Mouse (Mus musculus) forelimb bud, embryonic 11.5 days (tissue): Measurements from ENCODE around the gene Atf5.

Source experiments
- DNase-seq: peaks from one replicate; pipeline ENCODE4 v3.0.0-alpha.2; 2012; ENCODE audit warnings: low read depth, low spot score

Gene Atf5

GRCm38 (mm10) chr7:44850146-44850545, 33.7 kb upstream of the Atf5 start:
- DNase-seq = peak; percentile 75

DNA sequence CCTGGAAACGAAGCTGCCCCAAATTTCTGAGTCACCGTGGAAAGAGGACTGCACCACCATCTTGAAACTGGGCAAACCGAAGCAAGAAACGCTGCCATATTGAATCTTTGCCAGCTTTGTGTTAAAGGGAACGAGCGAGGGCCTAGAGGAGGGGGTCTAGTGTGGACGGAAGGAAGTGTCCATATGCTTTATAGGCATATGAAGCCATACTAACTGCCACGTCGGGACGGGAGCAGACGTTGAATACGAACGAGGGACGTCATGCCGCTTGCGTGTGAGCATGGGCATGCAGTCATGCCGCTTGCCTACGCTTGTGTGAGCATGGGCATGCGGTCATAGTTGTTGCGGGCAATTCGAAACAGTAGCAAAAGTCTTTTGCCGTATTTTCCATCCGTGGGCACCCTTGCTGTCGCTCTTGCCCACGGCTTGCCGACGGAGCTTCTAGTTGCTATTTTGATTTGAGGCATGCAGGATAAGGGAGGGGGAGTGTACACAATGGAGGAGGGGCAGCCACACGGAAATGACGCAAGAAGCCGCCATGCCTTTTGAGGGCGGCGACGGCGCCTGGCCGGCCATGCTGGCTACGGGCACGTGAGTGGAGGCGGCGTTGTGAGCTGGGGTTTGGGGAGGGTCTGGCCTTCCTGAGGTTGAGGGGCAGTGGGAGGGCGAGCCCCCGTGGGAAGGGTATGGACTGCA, 33.1 kb upstream of the Atf5 start:
- peak; percentile 89 for DNase-seq

GRCm38 (mm10) chr7:44848561-44849415, 32.3 kb upstream of the Atf5 start, which contains the start of the genes Akt1s1 and Tbc1d17:
Gene Akt1s1 (plus strand): TSS chr7:44848991.
Gene Tbc1d17 (minus strand): TSS chr7:44849079.
- peak; percentile 100 for DNase-seq

DNA sequence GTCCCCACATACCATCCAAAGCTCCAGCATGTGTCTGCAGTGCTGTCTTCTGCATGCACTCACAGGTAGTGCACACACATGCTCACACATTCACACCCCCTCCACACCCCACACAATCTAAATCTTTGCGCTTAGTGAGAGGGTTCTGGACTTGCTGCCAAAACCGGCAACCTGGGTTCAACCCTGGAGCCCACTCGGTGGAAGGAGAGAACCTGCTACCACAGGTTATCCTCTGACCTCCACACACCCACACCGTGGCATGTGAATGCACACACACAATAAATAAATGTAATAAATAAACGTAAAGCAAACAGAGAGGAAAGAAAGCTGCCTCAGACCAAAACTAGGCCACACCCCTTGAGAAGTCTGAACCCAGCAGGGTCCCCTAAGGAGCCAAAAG, 31.3 kb upstream of the Atf5 start:
- DNase-seq = no peak

- DNase-seq = no peak
Measured at GRCm38 (mm10) chr7:44846804-44847203, 30.3 kb upstream of the Atf5 start.

DNA sequence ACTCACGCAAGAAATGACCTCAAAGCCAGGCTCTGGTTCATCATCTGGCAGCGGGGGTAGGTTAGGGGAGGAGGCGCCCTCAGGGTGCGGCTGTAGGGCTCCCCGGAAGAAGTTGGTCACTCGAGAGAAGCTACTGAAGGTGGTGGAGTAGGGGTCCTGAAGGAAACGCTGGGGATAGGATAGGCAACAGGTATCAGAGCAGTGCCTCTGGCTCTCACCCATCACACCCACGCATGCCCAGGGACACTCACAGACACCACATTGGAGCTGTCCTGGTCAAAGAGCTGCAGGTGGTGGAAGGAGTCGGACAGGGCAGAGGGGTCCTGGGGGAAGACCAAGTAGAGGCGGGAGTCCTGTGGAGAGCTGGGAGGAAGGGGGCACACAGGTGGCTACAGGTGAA, 28.5 kb upstream of the Atf5 start:
- no peak for DNase-seq

GRCm38 (mm10) chr7:44841825-44842463, 25.5 kb upstream of the Atf5 start:
- DNase-seq = no peak

- no peak for DNase-seq
Measured at GRCm38 (mm10) chr7:44840426-44840825, 24.0 kb upstream of the Atf5 start.

DNA sequence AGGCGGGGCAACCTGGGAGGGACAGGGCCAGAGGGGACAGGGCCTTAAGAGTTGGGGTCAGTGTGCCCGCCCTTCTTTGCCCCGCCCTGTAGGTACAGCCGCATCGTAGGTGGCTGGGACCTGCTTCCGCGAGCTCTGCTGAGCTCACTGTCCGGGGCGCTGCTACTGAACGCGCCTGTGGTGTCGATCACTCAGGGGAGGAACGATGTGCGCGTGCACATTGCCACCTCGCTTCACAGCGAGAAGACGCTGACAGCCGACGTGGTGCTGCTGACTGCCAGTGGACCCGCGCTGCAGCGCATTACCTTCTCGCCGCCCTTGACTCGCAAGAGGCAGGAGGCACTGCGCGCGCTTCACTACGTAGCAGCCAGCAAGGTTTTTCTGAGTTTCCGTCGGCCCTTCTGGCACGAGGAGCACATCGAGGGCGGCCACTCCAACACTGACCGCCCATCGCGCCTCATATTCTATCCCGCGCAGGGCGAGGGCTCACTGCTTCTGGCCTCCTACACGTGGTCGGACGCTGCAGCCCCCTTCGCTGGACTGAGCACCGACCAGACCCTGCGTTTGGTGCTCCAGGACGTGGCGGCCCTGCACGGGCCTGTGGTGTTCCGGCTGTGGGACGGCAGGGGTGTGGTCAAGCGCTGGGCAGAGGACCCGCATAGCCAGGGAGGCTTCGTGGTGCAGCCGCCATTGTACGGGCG, 23.2 kb upstream of the Atf5 start:
- peak; percentile 31 for DNase-seq

DNA sequence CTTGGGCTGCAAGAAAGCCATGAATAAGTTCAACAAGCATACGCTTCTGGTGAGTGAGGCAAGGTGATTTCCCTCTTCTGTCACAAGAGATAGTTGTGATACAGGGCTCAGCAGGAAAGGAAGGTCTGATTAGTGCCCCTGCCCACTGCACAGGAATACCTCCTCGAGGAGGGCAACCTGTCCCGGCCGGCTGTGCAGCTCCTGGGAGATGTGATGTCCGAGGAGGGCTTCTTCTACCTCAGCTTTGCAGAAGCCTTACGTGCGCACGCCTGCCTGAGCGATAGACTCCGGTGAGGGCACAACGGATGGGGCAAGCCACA, 22.7 kb upstream of the Atf5 start:
- DNase-seq = no peak

DNA sequence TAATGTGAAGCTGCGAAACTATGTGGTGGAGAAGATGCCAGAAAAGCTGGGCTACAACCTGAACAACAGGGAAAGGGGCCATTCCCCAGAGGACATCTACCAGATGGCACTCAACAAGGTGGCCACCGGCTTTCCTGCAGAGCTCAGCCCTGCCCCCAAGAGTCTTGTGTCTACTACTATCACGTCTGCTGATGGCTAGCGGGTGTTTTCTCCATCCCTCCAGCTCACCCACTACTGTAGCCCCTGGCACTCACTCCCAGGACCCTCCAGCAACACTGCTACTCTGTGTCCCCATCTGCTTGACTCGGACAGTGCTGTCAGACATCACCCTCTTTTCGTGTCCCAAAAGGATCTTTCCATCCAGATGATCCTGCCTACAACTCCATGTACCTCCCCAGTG, 21.6 kb upstream of the Atf5 start:
- no peak for DNase-seq

GRCm38 (mm10) chr7:44836423-44837053, 20.1 kb upstream of the Atf5 start:
- DNase-seq = no peak

- no peak for DNase-seq
Measured at GRCm38 (mm10) chr7:44836016-44836404, 19.6 kb upstream of the Atf5 start.

DNA sequence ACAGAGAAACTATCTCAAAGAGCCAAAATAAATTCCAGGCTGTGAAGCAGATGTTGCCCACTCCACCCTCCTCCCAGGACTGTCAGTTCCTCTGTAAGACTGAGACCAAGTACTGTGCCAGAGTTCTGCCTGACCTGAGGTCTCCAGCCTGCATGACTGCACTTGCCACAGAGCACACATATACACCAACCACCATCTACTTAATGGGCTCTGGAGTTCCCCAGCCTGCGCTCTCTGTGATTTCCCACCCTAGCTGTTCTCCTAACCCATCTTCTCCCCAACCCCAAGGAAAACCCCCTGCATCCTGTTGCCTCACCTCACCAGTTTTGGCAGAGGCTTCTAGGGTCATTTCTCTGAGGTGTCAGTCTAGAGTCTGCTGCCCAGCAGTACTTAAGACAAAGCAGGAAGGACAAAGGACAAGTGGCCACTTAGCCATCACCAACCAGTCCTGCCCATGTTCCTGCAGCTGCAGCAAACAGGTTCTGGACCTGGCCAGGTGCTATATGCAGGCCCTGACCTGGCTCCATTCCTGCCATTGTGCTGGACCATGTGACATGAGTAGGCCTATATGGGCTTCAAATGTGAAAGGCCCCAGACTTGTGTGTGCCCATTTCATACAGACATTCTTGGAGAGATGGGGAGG, 19.0 kb upstream of the Atf5 start:
- no peak for DNase-seq

DNA sequence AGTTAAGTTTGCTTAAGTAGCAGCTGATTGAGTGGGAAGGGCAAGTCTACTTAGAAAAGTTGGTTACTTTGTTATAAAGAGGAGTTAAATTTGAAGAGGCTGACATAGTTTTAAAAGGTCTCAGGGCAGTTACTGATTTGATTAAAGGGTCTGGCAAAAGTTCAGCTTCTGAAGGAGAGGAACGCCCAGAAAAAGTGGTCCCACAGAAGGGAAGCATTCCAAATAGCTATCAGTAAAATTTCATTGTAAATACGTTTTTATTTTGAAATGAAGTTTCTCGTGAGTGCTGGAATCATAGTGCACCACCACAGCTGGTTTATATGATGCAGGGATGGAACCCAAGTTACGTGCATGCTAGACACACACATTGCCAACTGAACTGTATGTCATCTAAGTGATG, 16.3 kb upstream of the Atf5 start:
- no peak for DNase-seq

GRCm38 (mm10) chr7:44828706-44829105, 12.2 kb upstream of the Atf5 start:
- DNase-seq = no peak

GRCm38 (mm10) chr7:44826771-44827170, 10.3 kb upstream of the Atf5 start:
- no peak for DNase-seq

DNA sequence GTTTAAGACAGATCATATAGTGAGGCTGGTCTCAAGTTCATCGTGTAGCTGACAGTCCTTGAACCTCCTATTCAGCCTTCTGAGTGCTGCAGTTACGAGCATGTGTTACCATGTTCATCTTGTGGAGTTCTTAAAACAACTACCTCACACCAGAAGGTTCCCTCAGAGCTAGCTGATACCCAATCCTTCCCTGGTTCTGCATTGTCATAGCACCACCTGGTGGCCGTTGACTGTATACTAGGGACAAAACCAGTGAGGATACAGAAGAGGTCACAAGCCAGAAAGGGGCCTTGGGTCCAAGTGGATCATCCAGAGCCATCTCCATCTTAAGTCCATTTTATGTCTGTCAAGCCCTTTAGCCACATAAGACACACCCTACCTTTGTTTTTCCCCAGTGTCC, 8.4 kb upstream of the Atf5 start:
- peak; percentile 73 for DNase-seq

- no peak for DNase-seq
Measured at GRCm38 (mm10) chr7:44823409-44823808, 7.0 kb upstream of the Atf5 start.

DNA sequence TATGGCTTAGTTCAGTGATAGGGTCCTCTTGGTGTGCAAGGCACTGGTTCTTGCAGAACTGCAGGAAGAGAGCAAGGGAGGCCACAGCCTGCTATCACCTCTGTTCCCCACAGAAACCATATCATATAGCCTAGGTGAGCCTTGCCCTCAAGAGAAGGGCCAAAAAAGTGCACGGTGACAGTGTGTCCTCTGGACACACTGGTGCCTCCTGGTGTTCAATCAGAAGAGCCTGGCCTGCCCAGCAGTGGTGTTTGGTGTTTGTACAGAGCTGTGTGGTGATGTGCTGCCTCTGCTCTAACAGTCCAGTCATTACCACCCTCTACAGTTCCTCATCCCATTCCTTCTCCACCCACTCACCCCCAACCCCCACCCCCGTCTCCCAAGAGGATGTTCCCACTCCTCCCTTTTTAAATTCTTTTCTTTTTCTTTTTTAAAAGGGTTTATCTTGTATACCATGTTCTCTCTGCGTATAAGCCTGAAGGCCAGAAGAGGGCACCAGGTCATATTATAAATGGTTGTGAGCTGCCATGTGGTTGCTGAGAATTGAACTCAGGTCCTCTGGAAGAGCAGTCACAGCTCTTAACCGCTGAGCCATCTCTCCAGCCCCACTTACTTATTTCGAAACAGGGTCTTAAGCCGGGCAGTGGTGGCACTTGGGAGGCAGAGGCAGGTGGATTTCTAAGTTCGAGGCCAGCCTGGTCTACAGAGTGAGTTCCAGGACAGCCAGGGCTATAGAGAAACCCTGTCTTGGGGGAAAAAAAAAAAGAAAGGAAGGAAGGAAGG, 5.4 kb upstream of the Atf5 start:
- DNase-seq = no peak
